Mouse (Mus musculus): ENCODE results near the gene Ces3b. TPM values are rescaled to one million over a fixed set of nuclear protein-coding genes. Genes with fewer than 3 reads are reported as not detected.
"Not testable (repeated sequence)": the region's sequence is repeated elsewhere in the genome, so short reads cannot be mapped to it uniquely, and the experiment has no call there.

Gene Ces3b
- total and polyA plus RNA-seq, 2 experiments from 2014 or later = not detected

DNA sequence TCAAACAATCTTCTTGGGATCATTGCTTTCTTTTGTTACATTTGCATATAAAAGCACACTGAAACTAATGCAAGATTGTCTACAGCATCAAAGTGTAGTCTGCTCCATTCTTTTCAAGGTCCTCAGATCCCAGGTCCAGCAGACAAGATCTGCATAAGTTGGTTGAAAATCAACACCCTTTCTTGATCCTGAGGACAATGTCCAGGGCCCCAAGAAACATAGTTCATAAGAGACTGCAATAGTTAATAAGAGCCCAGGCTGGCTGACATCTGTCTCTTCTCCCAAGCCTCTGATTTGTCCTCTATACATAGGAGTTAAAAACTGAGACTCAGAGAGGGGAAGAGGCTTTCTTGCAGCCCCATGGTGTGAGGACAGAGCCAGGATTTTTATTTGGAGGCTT, 14.6 kb upstream of the Ces3b start:
- ATAC-seq (no peak), DNase-seq (ENCODE audit: low spot score) (no peak)
- Histone ChIP-seq H3K27ac (no peak overlapping the region), H3K4me2 (ENCODE audit: low read depth, low read length) (no peak overlapping the region), H3K27me3 (ENCODE audit: insufficient read depth, low read length) (no peaks in the 10 kb centered on the region), H3K36me3 (ENCODE audit: insufficient read depth, low read length) (no peaks in the 10 kb centered on the region), H3K4me3 (ENCODE audit: low read length) (no peak overlapping the region), H3K9ac (replicated peaks; ENCODE audit: low read length) (no peak overlapping the region), H3K4me1 (ENCODE audit: insufficient read depth, low read length) (no peaks in the 10 kb centered on the region), H3K9me3 (ENCODE audit: low read length) (no peaks in the 10 kb centered on the region)
- no peak for TF ChIP-seq CTCF (IDR thresholded peaks at IDR 0.05; ENCODE audit: low read depth)

- no peak overlapping the region for H3K4me3 ChIP-seq (ENCODE audit: low read length)
- 98% methylated on average over 4 of the region's 4 CpGs for WGBS
- no peak overlapping the region for H3K27ac ChIP-seq
- H3K27me3 ChIP-seq (ENCODE audit: insufficient read depth, low read length) = no peaks in the 10 kb centered on the region
- no peak for DNase-seq (ENCODE audit: low spot score)
- H3K9me3 ChIP-seq (ENCODE audit: low read length) = no peaks in the 10 kb centered on the region
- no peaks in the 10 kb centered on the region for H3K36me3 ChIP-seq (ENCODE audit: insufficient read depth, low read length)
- ATAC-seq = no peak
- TF ChIP-seq CTCF (IDR thresholded peaks at IDR 0.05; ENCODE audit: low read depth) = no peak
- no peak overlapping the region for H3K9ac ChIP-seq (replicated peaks; ENCODE audit: low read length)
- H3K4me1 ChIP-seq (ENCODE audit: insufficient read depth, low read length) = no peaks in the 10 kb centered on the region
- no peak overlapping the region for H3K4me2 ChIP-seq (ENCODE audit: low read depth, low read length)
Observed at GRCm38 (mm10) chr8:105076601-105077000, 7.0 kb upstream of the Ces3b start.

DNA sequence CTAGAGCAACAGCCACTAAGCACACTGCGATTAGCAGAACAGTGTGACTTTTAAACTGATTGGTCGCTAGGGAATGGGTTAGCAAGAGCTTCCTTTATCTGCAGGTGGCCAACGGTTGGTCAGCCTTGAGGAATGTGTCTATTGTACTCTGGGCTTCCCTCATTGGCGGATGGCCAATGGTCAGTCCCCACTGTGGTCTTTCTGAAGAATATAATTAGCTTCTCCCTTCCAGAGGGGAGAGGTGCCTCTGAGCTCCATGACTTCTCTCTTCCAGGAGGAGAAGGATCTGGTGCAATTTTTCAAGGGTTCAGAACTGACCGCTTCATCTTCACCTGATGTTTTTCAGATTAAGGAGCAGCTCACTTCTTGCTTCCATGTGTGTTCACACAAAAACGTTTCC, 6.5 kb upstream of the Ces3b start:
- no peak overlapping the region for H3K27ac ChIP-seq
- no peaks in the 10 kb centered on the region for H3K36me3 ChIP-seq (ENCODE audit: insufficient read depth, low read length)
- DNase-seq (ENCODE audit: low spot score) (no peak), ATAC-seq (no peak)
- no peak for TF ChIP-seq CTCF (IDR thresholded peaks at IDR 0.05; ENCODE audit: low read depth)
- no peaks in the 10 kb centered on the region for H3K27me3 ChIP-seq (ENCODE audit: insufficient read depth, low read length)
- no peaks in the 10 kb centered on the region for H3K9me3 ChIP-seq (ENCODE audit: low read length)
- H3K4me2 ChIP-seq (ENCODE audit: low read depth, low read length) = no peak overlapping the region
- WGBS = 63% methylated on average over 6 of the region's 6 CpGs
- no peak overlapping the region for H3K9ac ChIP-seq (replicated peaks; ENCODE audit: low read length)
- no peaks in the 10 kb centered on the region for H3K4me1 ChIP-seq (ENCODE audit: insufficient read depth, low read length)
- no peak overlapping the region for H3K4me3 ChIP-seq (ENCODE audit: low read length)

- H3K27ac ChIP-seq = no peak overlapping the region
- H3K4me3 ChIP-seq (ENCODE audit: low read length) = no peak overlapping the region
- TF ChIP-seq CTCF (IDR thresholded peaks at IDR 0.05; ENCODE audit: low read depth) = no peak
- no peaks in the 10 kb centered on the region for H3K4me1 ChIP-seq (ENCODE audit: insufficient read depth, low read length)
- 89% methylated on average over 5 of the region's 5 CpGs for WGBS
- H3K9me3 ChIP-seq (ENCODE audit: low read length) = no peaks in the 10 kb centered on the region
- no peaks in the 10 kb centered on the region for H3K36me3 ChIP-seq (ENCODE audit: insufficient read depth, low read length)
- H3K4me2 ChIP-seq (ENCODE audit: low read depth, low read length) = no peak overlapping the region
- no peaks in the 10 kb centered on the region for H3K27me3 ChIP-seq (ENCODE audit: insufficient read depth, low read length)
- no peak for ATAC-seq
- DNase-seq (ENCODE audit: low spot score) = no peak
- H3K9ac ChIP-seq (replicated peaks; ENCODE audit: low read length) = no peak overlapping the region
Observed at GRCm38 (mm10) chr8:105078591-105078990, 5.0 kb upstream of the Ces3b start.

GRCm38 (mm10) chr8:105080814-105081336, 2.7 kb upstream of the Ces3b start:
- WGBS = 68% methylated on average over 5 of the region's 5 CpGs
- no peaks in the 10 kb centered on the region for H3K36me3 ChIP-seq (ENCODE audit: insufficient read depth, low read length)
- H3K9me3 ChIP-seq (ENCODE audit: low read length) = no peaks in the 10 kb centered on the region
- H3K4me3 ChIP-seq (ENCODE audit: low read length) = no peak overlapping the region
- no peaks in the 10 kb centered on the region for H3K4me1 ChIP-seq (ENCODE audit: insufficient read depth, low read length)
- no peak for ATAC-seq
- no peaks in the 10 kb centered on the region for H3K27me3 ChIP-seq (ENCODE audit: insufficient read depth, low read length)
- no peak for TF ChIP-seq CTCF (IDR thresholded peaks at IDR 0.05; ENCODE audit: low read depth)
- no peak for DNase-seq (ENCODE audit: low spot score)
- H3K9ac ChIP-seq (replicated peaks; ENCODE audit: low read length) = no peak overlapping the region
- no peak overlapping the region for H3K27ac ChIP-seq
- H3K4me2 ChIP-seq (ENCODE audit: low read depth, low read length) = no peak overlapping the region

GRCm38 (mm10) chr8:105088166-105088565, 4.6 kb downstream of the Ces3b start:
- 89% methylated on average over 5 of the region's 5 CpGs for WGBS
- not testable (repeated sequence) for H3K4me2 ChIP-seq (ENCODE audit: low read depth, low read length); H3K36me3 ChIP-seq (ENCODE audit: insufficient read depth, low read length)

DNA sequence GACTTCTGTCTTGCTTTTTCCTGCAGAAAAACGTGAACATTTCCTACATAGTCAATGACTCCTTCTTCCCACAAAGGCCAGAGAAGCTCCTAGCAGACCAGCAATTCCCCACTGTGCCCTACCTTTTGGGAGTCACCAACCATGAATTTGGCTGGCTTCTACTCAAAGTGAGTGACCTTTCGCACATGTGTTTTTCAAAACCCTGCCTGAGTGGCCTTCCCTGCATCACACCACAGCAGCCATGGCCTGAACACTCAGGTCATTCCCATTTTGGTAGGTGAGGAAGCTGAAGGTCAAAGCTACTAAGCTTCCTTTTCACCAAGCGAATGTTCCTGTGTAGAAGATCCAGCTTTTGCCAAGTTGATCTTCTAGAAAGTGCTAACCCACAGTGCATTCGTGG, 5.0 kb downstream of the Ces3b start:
- Histone ChIP-seq H3K4me2 (ENCODE audit: low read depth, low read length) (no peak overlapping the region), H3K36me3 (ENCODE audit: insufficient read depth, low read length) (no peaks in the 10 kb centered on the region), H3K27me3 (ENCODE audit: insufficient read depth, low read length) (no peaks in the 10 kb centered on the region), H3K9ac (replicated peaks; ENCODE audit: low read length) (no peak overlapping the region), H3K4me1 (ENCODE audit: insufficient read depth, low read length) (no peaks in the 10 kb centered on the region), H3K27ac (no peak overlapping the region), H3K4me3 (ENCODE audit: low read length) (no peak overlapping the region), H3K9me3 (ENCODE audit: low read length) (no peaks in the 10 kb centered on the region)
- DNase-seq (ENCODE audit: low spot score) (no peak), ATAC-seq (no peak)
- WGBS = 76% methylated on average over 4 of the region's 4 CpGs
- TF ChIP-seq CTCF (IDR thresholded peaks at IDR 0.05; ENCODE audit: low read depth) = no peak

More at GRCm38 (mm10) chr8:105088166-105088565, 4.6 kb downstream of the Ces3b start:
- not testable (repeated sequence) for H3K4me3 ChIP-seq (ENCODE audit: low read length); H3K4me1 ChIP-seq (ENCODE audit: insufficient read depth, low read length); H3K9me3 ChIP-seq (ENCODE audit: low read length); ATAC-seq; H3K27ac ChIP-seq; H3K27me3 ChIP-seq (ENCODE audit: insufficient read depth, low read length); DNase-seq (ENCODE audit: low spot score); H3K9ac ChIP-seq (replicated peaks; ENCODE audit: low read length)

Measured in hindbrain, postnatal 0 days (tissue).